Mouse (Mus musculus) liver, embryonic 14.5 days (tissue): ENCODE measurements around the gene Gm17387.
"Not testable (repeated sequence)": the region's sequence is repeated elsewhere in the genome, so short reads cannot be mapped to it uniquely, and the experiment has no call there.

Experiments
- CTCF ChIP-seq: IDR thresholded peaks from 2 replicates; pipeline ENCODE4 v1.5.1; 2016; ENCODE audit warnings: antibody characterized with exemption, low read depth, control low read depth
- EP300 ChIP-seq: IDR thresholded peaks from 2 replicates; pipeline ENCODE4 v1.6.1; 2016; ENCODE audit warnings: antibody characterized with exemption, low read depth

DNA sequence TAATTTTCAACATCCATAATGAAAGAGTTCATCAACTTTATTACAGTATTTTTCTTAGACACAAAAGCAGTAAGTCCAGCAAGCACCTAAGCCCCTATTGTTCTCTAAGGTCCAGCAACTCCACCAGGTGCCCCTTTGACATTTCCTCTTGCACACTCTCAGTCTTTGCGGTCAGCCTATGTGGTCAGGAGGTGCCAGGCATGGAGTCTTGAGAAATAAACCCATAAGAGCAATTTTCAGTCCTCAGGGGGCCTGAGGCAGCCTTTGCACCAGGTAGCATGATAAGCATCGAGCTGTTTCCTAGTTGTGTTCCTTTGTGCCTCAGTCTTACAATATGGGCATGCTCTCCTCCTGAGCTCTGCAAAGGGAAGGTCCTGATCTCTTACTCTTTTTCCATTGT, 7.7 kb downstream of the Gm17387 start:
- TF ChIP-seq CTCF, EP300: not testable (repeated sequence)
